Mouse (Mus musculus): Measurements from ENCODE around the gene Shisal2a.
A peak's percentile ranks its signal among the peaks of the same experiment; 100 is the strongest.

The Shisal2a gene

GRCm38 (mm10) chr4:108383183-108383714, at the start of gene Shisal2a:
TSS of gene Shisal2a (minus strand) at chr4:108383349.
- peak; percentile 46 for DNase-seq (ENCODE audit: low spot score)

GRCm38 (mm10) chr4:108431561-108431936, 48.4 kb upstream of the Shisal2a start:
- DNase-seq (ENCODE audit: low spot score): no peak

GRCm38 (mm10) chr4:108430656-108431560, 47.8 kb upstream of the Shisal2a start:
- DNase-seq (ENCODE audit: low spot score): peak; percentile 91

GRCm38 (mm10) chr4:108428341-108428721, 45.2 kb upstream of the Shisal2a start:
- no peak for DNase-seq (ENCODE audit: low spot score)

- DNase-seq (ENCODE audit: low spot score): no peak
Observed at GRCm38 (mm10) chr4:108427719-108428340, 44.7 kb upstream of the Shisal2a start.

- DNase-seq (ENCODE audit: low spot score): no peak
Observed at GRCm38 (mm10) chr4:108424587-108424986, 41.4 kb upstream of the Shisal2a start.

- peak; percentile 50 for DNase-seq (ENCODE audit: low spot score)
Observed at GRCm38 (mm10) chr4:108407621-108408020, 24.5 kb upstream of the Shisal2a start.

GRCm38 (mm10) chr4:108406861-108407401, 23.8 kb upstream of the Shisal2a start, which contains the start of gene Gpx7:
TSS of gene Gpx7 (minus strand) at chr4:108406961.
- DNase-seq (ENCODE audit: low spot score): peak; percentile 48

GRCm38 (mm10) chr4:108406138-108406860, 23.1 kb upstream of the Shisal2a start:
- DNase-seq (ENCODE audit: low spot score): peak; percentile 65

GRCm38 (mm10) chr4:108405766-108406137, 22.6 kb upstream of the Shisal2a start:
- peak; percentile 9 for DNase-seq (ENCODE audit: low spot score)

GRCm38 (mm10) chr4:108403861-108404635, 20.9 kb upstream of the Shisal2a start:
- no peak for DNase-seq (ENCODE audit: low spot score)

GRCm38 (mm10) chr4:108400395-108400794, 17.2 kb upstream of the Shisal2a start:
- no peak for DNase-seq (ENCODE audit: low spot score)

GRCm38 (mm10) chr4:108394236-108394635, 11.1 kb upstream of the Shisal2a start:
- DNase-seq (ENCODE audit: low spot score): no peak

GRCm38 (mm10) chr4:108392558-108392957, 9.4 kb upstream of the Shisal2a start:
- DNase-seq (ENCODE audit: low spot score): no peak

- DNase-seq (ENCODE audit: low spot score): no peak
Observed at GRCm38 (mm10) chr4:108391124-108391523, 8.0 kb upstream of the Shisal2a start.

GRCm38 (mm10) chr4:108388741-108389140, 5.6 kb upstream of the Shisal2a start:
- no peak for DNase-seq (ENCODE audit: low spot score)

- peak; percentile 82 for DNase-seq (ENCODE audit: low spot score)
Observed at GRCm38 (mm10) chr4:108387681-108388253, 4.6 kb upstream of the Shisal2a start.

- DNase-seq (ENCODE audit: low spot score): no peak
Observed at GRCm38 (mm10) chr4:108387106-108387505, 4.0 kb upstream of the Shisal2a start.

- DNase-seq (ENCODE audit: low spot score): no peak
Observed at GRCm38 (mm10) chr4:108386087-108386486, 2.9 kb upstream of the Shisal2a start.

- DNase-seq (ENCODE audit: low spot score): peak; percentile 65
Observed at GRCm38 (mm10) chr4:108380146-108380545, 3.0 kb downstream of the Shisal2a start.

- no peak for DNase-seq (ENCODE audit: low spot score)
Observed at GRCm38 (mm10) chr4:108379476-108379875, 3.7 kb downstream of the Shisal2a start.
